Mouse (Mus musculus) hindbrain, embryonic 16.5 days (tissue): ENCODE measurements around the gene Prkg1. TPM values are rescaled to one million over a fixed set of nuclear protein-coding genes. Genes with fewer than 3 reads are reported as not detected.

Experiments
- ATAC-seq: fragments of 200-750 bp; cut with Nextera tagmentation; 2 replicates; pipeline ENCODE4 v1.8.0; 2017; ENCODE audit warnings: moderate TSS enrichment, moderate library complexity
- H3K27ac ChIP-seq: fragments of 300-500 bp; sonication (generic); 2 replicates; pipeline ENCODE4 v1.5.1; 2014; ENCODE audit warnings: low read depth, mild to moderate bottlenecking, control low read depth, low read length, moderate library complexity
- H3K27me3 ChIP-seq: fragments of 300-500 bp; sonication (generic); replicated peaks from 2 replicates; pipeline ENCODE4 v1.6.1; 2014; ENCODE audit warnings: low read length; ENCODE audit not compliant: control insufficient read depth, insufficient read depth
- H3K36me3 ChIP-seq: fragments of 300-500 bp; sonication (generic); 2 replicates; pipeline ENCODE4 v1.6.1; 2014; ENCODE audit warnings: mild to moderate bottlenecking, low read length, moderate library complexity, mixed read lengths; ENCODE audit not compliant: control insufficient read depth, insufficient read depth
- H3K4me1 ChIP-seq: fragments of 300-500 bp; sonication (generic); 2 replicates; pipeline ENCODE4 v1.6.1; 2014; ENCODE audit warnings: low read depth, low read length; ENCODE audit not compliant: control insufficient read depth, insufficient read depth
- H3K4me2 ChIP-seq: fragments of 300-500 bp; sonication (generic); 2 replicates; pipeline ENCODE4 v1.6.1; 2014; ENCODE audit warnings: mild to moderate bottlenecking, low read length, control low read depth, moderate library complexity
- H3K4me3 ChIP-seq: fragments of 300-500 bp; sonication (generic); 2 replicates; pipeline ENCODE4 v1.5.1; 2014; ENCODE audit warnings: mild to moderate bottlenecking, low read length, control low read depth, moderate library complexity
- H3K9ac ChIP-seq: fragments of 300-500 bp; sonication (generic); 2 replicates; pipeline ENCODE4 v1.6.1; 2014; ENCODE audit warnings: low read depth, mild to moderate bottlenecking, control low read depth, low read length, moderate library complexity
- H3K9me3 ChIP-seq: fragments of 300-500 bp; sonication (generic); 2 replicates; pipeline ENCODE4 v1.6.1; 2014; ENCODE audit warnings: mild to moderate bottlenecking, low read length, moderate library complexity; ENCODE audit not compliant: control insufficient read depth
- WGBS: fragments of 180-500 bp; shearing (Covaris S2); extraction: QIAGEN DNeasy Blood & Tissue Kit; methylation state at CpG from one replicate; pipeline ENCODE4 v1.1.7; 2014; 5-methylcytosine and 5-hydroxymethylcytosine counted together
- polyA plus RNA-seq: library from polyadenylated mRNA; unstranded; fragments of >200 nt; fragmentation: Nextera tagmentation; extraction: Ambion mirVana; gene quantifications from 2 replicates; pipeline ENCODE4 v1.2.1, GENCODE M21; 2015

Prkg1 gene
- polyA plus RNA-seq, 1 experiment from 2014 or later, result 4.8 TPM

GRCm38 (mm10) chr19:31338355-31339101 lies 426.3 kb downstream of the Prkg1 start:
- Histone ChIP-seq H3K4me2 (no peak overlapping the region), H3K4me3 (no peak overlapping the region), H3K4me1 (no peaks in the 10 kb centered on the region), H3K27me3 (no peaks in the 10 kb centered on the region), H3K27ac (no peak overlapping the region), H3K9me3 (no peaks in the 10 kb centered on the region), H3K36me3 (no peaks in the 10 kb centered on the region), H3K9ac (no peak overlapping the region)
- peak; percentile 50; the same call in 1 of the 2 replicates for ATAC-seq
- WGBS, result 55% methylated on average over 5 of the region's 5 CpGs

GRCm38 (mm10) chr19:31337863-31338217 lies 427.0 kb downstream of the Prkg1 start:
- no peaks in the 10 kb centered on the region for H3K27me3 ChIP-seq
- WGBS, result 81% methylated on average over 6 of the region's 6 CpGs
- H3K27ac ChIP-seq, result no peak overlapping the region
- ATAC-seq, result no peak
- H3K9me3 ChIP-seq, result no peaks in the 10 kb centered on the region
- H3K4me3 ChIP-seq, result no peak overlapping the region
- no peak overlapping the region for H3K4me2 ChIP-seq
- no peaks in the 10 kb centered on the region for H3K4me1 ChIP-seq
- H3K36me3 ChIP-seq, result no peaks in the 10 kb centered on the region
- no peak overlapping the region for H3K9ac ChIP-seq

- no peak overlapping the region for H3K9ac ChIP-seq
- H3K4me3 ChIP-seq, result no peak overlapping the region
- H3K27ac ChIP-seq, result no peak overlapping the region
- no peak overlapping the region for H3K4me2 ChIP-seq
- no peaks in the 10 kb centered on the region for H3K36me3 ChIP-seq
- no peaks in the 10 kb centered on the region for H3K9me3 ChIP-seq
- H3K4me1 ChIP-seq, result no peaks in the 10 kb centered on the region
- 83% methylated on average over 9 of the region's 9 CpGs for WGBS
- H3K27me3 ChIP-seq, result no peaks in the 10 kb centered on the region
- no peak for ATAC-seq
Observed at GRCm38 (mm10) chr19:31337163-31337862, 427.5 kb downstream of the Prkg1 start.

GRCm38 (mm10) chr19:31336381-31336780 lies 428.5 kb downstream of the Prkg1 start:
- H3K27me3 ChIP-seq, result no peaks in the 10 kb centered on the region
- 70% methylated on average over 3 of the region's 3 CpGs for WGBS
- H3K4me3 ChIP-seq, result no peak overlapping the region
- no peak overlapping the region for H3K9ac ChIP-seq
- H3K27ac ChIP-seq, result no peak overlapping the region
- ATAC-seq, result no peak
- no peaks in the 10 kb centered on the region for H3K4me1 ChIP-seq
- no peak overlapping the region for H3K4me2 ChIP-seq
- no peaks in the 10 kb centered on the region for H3K9me3 ChIP-seq
- no peaks in the 10 kb centered on the region for H3K36me3 ChIP-seq

GRCm38 (mm10) chr19:31329893-31330292 lies 434.9 kb downstream of the Prkg1 start:
- WGBS, result 68% methylated on average over 5 of the region's 5 CpGs
- Histone ChIP-seq H3K27ac (no peak overlapping the region), H3K9me3 (no peaks in the 10 kb centered on the region), H3K9ac (no peak overlapping the region), H3K27me3 (no peaks in the 10 kb centered on the region), H3K4me1 (no peaks in the 10 kb centered on the region), H3K4me3 (no peak overlapping the region), H3K4me2 (no peak overlapping the region), H3K36me3 (no peaks in the 10 kb centered on the region)
- ATAC-seq, result no peak

GRCm38 (mm10) chr19:31304760-31305159 lies 460.1 kb downstream of the Prkg1 start:
- Histone ChIP-seq H3K4me2 (no peak overlapping the region), H3K36me3 (no peaks in the 10 kb centered on the region), H3K4me1 (no peaks in the 10 kb centered on the region), H3K9ac (no peak overlapping the region), H3K27me3 (no peaks in the 10 kb centered on the region), H3K27ac (no peak overlapping the region), H3K4me3 (no peak overlapping the region), H3K9me3 (no peaks in the 10 kb centered on the region)
- no peak for ATAC-seq
- WGBS, result 88% methylated on average over 3 of the region's 3 CpGs

- no peak for ATAC-seq
- H3K4me1 ChIP-seq, result no peaks in the 10 kb centered on the region
- no peaks in the 10 kb centered on the region for H3K9me3 ChIP-seq
- H3K36me3 ChIP-seq, result no peaks in the 10 kb centered on the region
- no peak overlapping the region for H3K4me3 ChIP-seq
- H3K9ac ChIP-seq, result no peak overlapping the region
- H3K27me3 ChIP-seq, result no peaks in the 10 kb centered on the region
- H3K4me2 ChIP-seq, result no peak overlapping the region
- 49% methylated on average over 2 of the region's 2 CpGs for WGBS
- H3K27ac ChIP-seq, result no peak overlapping the region
Observed at GRCm38 (mm10) chr19:31291231-31291630, 473.6 kb downstream of the Prkg1 start.

- no peak overlapping the region for H3K9ac ChIP-seq
- no peak overlapping the region for H3K27ac ChIP-seq
- H3K27me3 ChIP-seq, result no peaks in the 10 kb centered on the region
- peak; percentile 48; the same call in 1 of the 2 replicates for ATAC-seq
- no peaks in the 10 kb centered on the region for H3K4me1 ChIP-seq
- H3K9me3 ChIP-seq, result no peaks in the 10 kb centered on the region
- WGBS, result 43% methylated on average over 3 of the region's 3 CpGs
- H3K4me3 ChIP-seq, result no peak overlapping the region
- H3K36me3 ChIP-seq, result no peaks in the 10 kb centered on the region
- no peak overlapping the region for H3K4me2 ChIP-seq
Observed at GRCm38 (mm10) chr19:31284581-31284980, 480.3 kb downstream of the Prkg1 start.

- Histone ChIP-seq H3K9me3 (no peaks in the 10 kb centered on the region), H3K27ac (no peak overlapping the region), H3K36me3 (no peaks in the 10 kb centered on the region), H3K4me3 (no peak overlapping the region), H3K4me2 (no peak overlapping the region), H3K4me1 (no peaks in the 10 kb centered on the region), H3K9ac (no peak overlapping the region), H3K27me3 (no peaks in the 10 kb centered on the region)
- ATAC-seq, result no peak
- 83% methylated on average over 7 of the region's 7 CpGs for WGBS
Observed at GRCm38 (mm10) chr19:31284126-31284525, 480.7 kb downstream of the Prkg1 start.
